Mouse (Mus musculus): ENCODE measurements around the gene Casp7. TPM values are rescaled to one million over a fixed set of nuclear protein-coding genes. Genes with fewer than 3 reads are reported as not detected.

Casp7 gene
- polyA plus RNA-seq, 1 experiment: 3.1 TPM

DNA sequence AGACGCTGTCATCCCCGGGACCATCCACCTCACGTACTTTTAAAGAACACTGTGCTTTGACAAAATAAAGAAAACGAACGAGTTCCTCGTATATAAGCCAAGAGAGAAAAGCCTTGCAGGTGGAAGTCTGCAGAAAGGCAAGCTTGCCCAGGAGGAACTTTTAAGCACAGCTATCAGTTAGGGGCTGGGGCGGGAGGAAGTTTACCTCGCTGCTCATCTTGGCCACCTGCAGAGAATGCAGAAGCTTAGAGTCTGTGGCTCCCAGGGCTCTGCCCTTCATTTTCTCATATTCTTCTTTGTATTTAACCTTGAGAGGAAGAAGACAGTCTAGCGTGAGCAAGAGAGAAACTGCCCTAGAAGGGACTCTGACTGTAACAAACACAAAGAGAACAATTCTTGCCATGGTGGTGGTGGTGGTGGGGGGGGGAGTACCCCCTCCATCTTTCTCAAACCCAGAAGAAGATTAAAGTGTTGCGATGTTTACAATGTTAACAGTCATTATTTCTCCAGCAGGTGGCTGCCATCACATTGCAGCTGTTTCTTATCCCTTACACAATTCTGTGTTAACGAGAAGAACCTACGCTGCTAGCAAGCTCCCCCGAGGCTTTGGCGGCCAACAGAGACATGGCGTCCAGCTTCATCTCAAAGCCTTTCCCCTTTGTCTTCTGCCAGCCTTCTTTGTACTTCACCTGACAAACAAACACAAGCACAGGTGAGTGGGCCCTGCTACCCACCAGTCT is 33.0 kb upstream of the Casp7 start:
- no peak for TF ChIP-seq CTCF (IDR thresholded peaks at IDR 0.05; ENCODE audit: borderline replicate concordance, insufficient read depth, low read depth, low read length)
- 83% methylated on average over 15 of the region's 15 CpGs for WGBS

GRCm38 (mm10) chr19:56364563-56364962 is 32.4 kb upstream of the Casp7 start:
- Histone ChIP-seq H3K4me1 (ENCODE audit: control insufficient read depth, insufficient read depth, low read length) (no peaks in the 10 kb centered on the region), H3K4me3 (replicated peaks; ENCODE audit: insufficient read depth, low read depth, low read length) (no peak overlapping the region), H3K27ac (ENCODE audit: insufficient read depth, low read length) (no peak overlapping the region), H3K27me3 (ENCODE audit: control insufficient read depth, insufficient read depth, low read length) (no peaks in the 10 kb centered on the region)
- TF ChIP-seq CTCF (IDR thresholded peaks at IDR 0.05; ENCODE audit: borderline replicate concordance, insufficient read depth, low read depth, low read length): no peak
- TF ChIP-seq POLR2A (IDR thresholded peaks at IDR 0.05; ENCODE audit: borderline replicate concordance, insufficient read depth, low read length): no peak
- DNase-seq: no peak
- WGBS: 60% methylated on average over 8 of the region's 8 CpGs

More for the DNA sequence above, 33.0 kb upstream of the Casp7 start:
- Histone ChIP-seq H3K4me3 (replicated peaks; ENCODE audit: insufficient read depth, low read depth, low read length) (no peak overlapping the region), H3K27ac (ENCODE audit: insufficient read depth, low read length) (no peak overlapping the region), H3K27me3 (ENCODE audit: control insufficient read depth, insufficient read depth, low read length) (no peaks in the 10 kb centered on the region), H3K4me1 (ENCODE audit: control insufficient read depth, insufficient read depth, low read length) (no peaks in the 10 kb centered on the region)
- no peak for DNase-seq

- no peak for DNase-seq
- H3K4me3 ChIP-seq (replicated peaks; ENCODE audit: insufficient read depth, low read depth, low read length): no peak overlapping the region
- 75% methylated on average over 11 of the region's 11 CpGs for WGBS
- H3K4me1 ChIP-seq (ENCODE audit: control insufficient read depth, insufficient read depth, low read length): no peaks in the 10 kb centered on the region
- TF ChIP-seq POLR2A (IDR thresholded peaks at IDR 0.05; ENCODE audit: borderline replicate concordance, insufficient read depth, low read length) (no peak), CTCF (IDR thresholded peaks at IDR 0.05; ENCODE audit: borderline replicate concordance, insufficient read depth, low read depth, low read length) (no peak)
- no peaks in the 10 kb centered on the region for H3K27me3 ChIP-seq (ENCODE audit: control insufficient read depth, insufficient read depth, low read length)
- H3K27ac ChIP-seq (ENCODE audit: insufficient read depth, low read length): no peak overlapping the region
Measured at GRCm38 (mm10) chr19:56366168-56366567, 30.8 kb upstream of the Casp7 start.

GRCm38 (mm10) chr19:56366625-56367024 is 30.3 kb upstream of the Casp7 start:
- DNase-seq: no peak
- Histone ChIP-seq H3K4me1 (ENCODE audit: control insufficient read depth, insufficient read depth, low read length) (no peaks in the 10 kb centered on the region), H3K27me3 (ENCODE audit: control insufficient read depth, insufficient read depth, low read length) (no peaks in the 10 kb centered on the region), H3K4me3 (replicated peaks; ENCODE audit: insufficient read depth, low read depth, low read length) (no peak overlapping the region), H3K27ac (ENCODE audit: insufficient read depth, low read length) (no peak overlapping the region)
- WGBS: 27% methylated on average over 9 of the region's 9 CpGs
- TF ChIP-seq POLR2A (IDR thresholded peaks at IDR 0.05; ENCODE audit: borderline replicate concordance, insufficient read depth, low read length): no peak
- TF ChIP-seq CTCF (IDR thresholded peaks at IDR 0.05; ENCODE audit: borderline replicate concordance, insufficient read depth, low read depth, low read length): no peak

- WGBS: 93% methylated on average over 7 of the region's 7 CpGs
- no peak for DNase-seq
- no peaks in the 10 kb centered on the region for H3K27me3 ChIP-seq (ENCODE audit: control insufficient read depth, insufficient read depth, low read length)
- no peak for TF ChIP-seq POLR2A (IDR thresholded peaks at IDR 0.05; ENCODE audit: borderline replicate concordance, insufficient read depth, low read length)
- TF ChIP-seq CTCF (IDR thresholded peaks at IDR 0.05; ENCODE audit: borderline replicate concordance, insufficient read depth, low read depth, low read length): no peak
- no peak overlapping the region for H3K27ac ChIP-seq (ENCODE audit: insufficient read depth, low read length)
- H3K4me1 ChIP-seq (ENCODE audit: control insufficient read depth, insufficient read depth, low read length): no peaks in the 10 kb centered on the region
- H3K4me3 ChIP-seq (replicated peaks; ENCODE audit: insufficient read depth, low read depth, low read length): no peak overlapping the region
Measured at GRCm38 (mm10) chr19:56367778-56368177, 29.2 kb upstream of the Casp7 start.

GRCm38 (mm10) chr19:56368912-56369311 is 28.0 kb upstream of the Casp7 start:
- no peak for DNase-seq
- TF ChIP-seq CTCF (IDR thresholded peaks at IDR 0.05; ENCODE audit: borderline replicate concordance, insufficient read depth, low read depth, low read length) (no peak), POLR2A (IDR thresholded peaks at IDR 0.05; ENCODE audit: borderline replicate concordance, insufficient read depth, low read length) (no peak)
- H3K4me1 ChIP-seq (ENCODE audit: control insufficient read depth, insufficient read depth, low read length): no peaks in the 10 kb centered on the region
- no peaks in the 10 kb centered on the region for H3K27me3 ChIP-seq (ENCODE audit: control insufficient read depth, insufficient read depth, low read length)
- WGBS: 48% methylated on average over 7 of the region's 7 CpGs
- no peak overlapping the region for H3K4me3 ChIP-seq (replicated peaks; ENCODE audit: insufficient read depth, low read depth, low read length)
- no peak overlapping the region for H3K27ac ChIP-seq (ENCODE audit: insufficient read depth, low read length)

DNA sequence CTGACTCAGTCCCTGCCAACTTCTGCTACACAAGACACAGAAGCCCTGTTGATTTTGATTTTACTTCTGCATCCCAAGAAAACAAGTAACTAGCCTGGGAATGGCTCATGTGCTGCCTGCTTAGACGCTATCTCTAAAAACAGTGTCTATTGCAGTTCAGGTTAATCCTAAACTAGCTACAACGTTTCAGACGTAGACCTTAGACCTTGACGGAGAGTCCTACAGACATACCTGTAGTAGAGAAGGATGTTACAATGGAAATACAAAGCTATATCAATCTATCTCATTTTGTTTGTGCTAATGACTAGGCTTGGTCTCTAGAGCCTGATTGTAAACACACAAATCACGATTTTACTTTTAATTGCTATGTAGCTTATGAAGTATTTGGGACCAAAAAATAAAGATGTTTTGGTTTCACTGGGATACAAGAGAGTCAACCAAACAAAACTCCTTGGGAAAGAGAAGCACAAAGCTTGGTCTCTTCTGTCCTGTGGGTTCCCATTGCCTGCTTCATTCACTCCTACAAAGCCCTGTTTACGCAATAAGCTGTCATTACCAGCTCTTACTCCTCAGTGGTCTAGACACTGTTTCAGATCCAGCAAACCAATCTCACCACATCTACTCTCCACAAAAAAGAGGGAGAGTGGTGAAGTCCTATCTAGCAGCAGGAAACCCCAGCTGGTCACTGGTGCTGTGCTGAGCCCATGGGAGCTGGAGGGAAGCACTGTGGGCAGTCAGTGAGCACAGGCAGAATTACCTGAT is 26.4 kb upstream of the Casp7 start:
- TF ChIP-seq POLR2A (IDR thresholded peaks at IDR 0.05; ENCODE audit: borderline replicate concordance, insufficient read depth, low read length) (no peak), CTCF (IDR thresholded peaks at IDR 0.05; ENCODE audit: borderline replicate concordance, insufficient read depth, low read depth, low read length) (no peak)
- Histone ChIP-seq H3K4me1 (ENCODE audit: control insufficient read depth, insufficient read depth, low read length) (no peaks in the 10 kb centered on the region), H3K4me3 (replicated peaks; ENCODE audit: insufficient read depth, low read depth, low read length) (no peak overlapping the region), H3K27me3 (ENCODE audit: control insufficient read depth, insufficient read depth, low read length) (no peaks in the 10 kb centered on the region), H3K27ac (ENCODE audit: insufficient read depth, low read length) (no peak overlapping the region)
- WGBS: 92% methylated on average over 6 of the region's 6 CpGs
- no peak for DNase-seq

GRCm38 (mm10) chr19:56372226-56372625 is 24.7 kb upstream of the Casp7 start:
- Histone ChIP-seq H3K27ac (ENCODE audit: insufficient read depth, low read length) (no peak overlapping the region), H3K4me3 (replicated peaks; ENCODE audit: insufficient read depth, low read depth, low read length) (no peak overlapping the region), H3K27me3 (ENCODE audit: control insufficient read depth, insufficient read depth, low read length) (no peaks in the 10 kb centered on the region), H3K4me1 (ENCODE audit: control insufficient read depth, insufficient read depth, low read length) (no peaks in the 10 kb centered on the region)
- TF ChIP-seq POLR2A (IDR thresholded peaks at IDR 0.05; ENCODE audit: borderline replicate concordance, insufficient read depth, low read length): no peak
- TF ChIP-seq CTCF (IDR thresholded peaks at IDR 0.05; ENCODE audit: borderline replicate concordance, insufficient read depth, low read depth, low read length): no peak
- 88% methylated on average over 7 of the region's 7 CpGs for WGBS
- no peak for DNase-seq

Data from cerebellum, adult 2 months (tissue).